Mouse (Mus musculus) gastrocnemius, adult 8-10 months (tissue): Measurements from ENCODE around the gene Ssbp4. TPM values are rescaled to one million over a fixed set of nuclear protein-coding genes. Genes with fewer than 3 reads are reported as not detected.

Experiments used
- DNase-seq, 2 experiments: peaks; one replicate each; pipeline ENCODE4 v3.0.0; 2022; ENCODE audit warnings: low spot score in 2 of 2
- total RNA-seq, 4 experiments: library from RNA; stranded (reverse); gene quantifications; 2 replicates each; pipeline ENCODE4 v1.2.4; 2022

The Ssbp4 gene
- total RNA-seq, 4 experiments from 2014 or later: 8.5 to 19.2 (median 10.4) TPM

GRCm38 (mm10) chr8:70555079-70555747 lies 53.5 kb downstream of the Ssbp4 start:
- DNase-seq: no peak

GRCm38 (mm10) chr8:70553740-70554139 lies 54.9 kb downstream of the Ssbp4 start:
- peak; percentile 58 to 81 for DNase-seq

GRCm38 (mm10) chr8:70552836-70553235 lies 55.8 kb downstream of the Ssbp4 start:
- no peak for DNase-seq

- peak in 1 of 2 experiments; percentile 42 for DNase-seq
Measured at GRCm38 (mm10) chr8:70551558-70552161, 57.0 kb downstream of the Ssbp4 start.

- no peak for DNase-seq
Measured at GRCm38 (mm10) chr8:70549412-70550184, 59.1 kb downstream of the Ssbp4 start.

- DNase-seq: no peak
Measured at GRCm38 (mm10) chr8:70547762-70548161, 60.9 kb downstream of the Ssbp4 start.

Other genes with a start within 250 kb of the Ssbp4 start
- gene Comp, start 235.3 kb downstream of the Ssbp4 start, total RNA-seq: 10 to 100 TPM in 2 of 4 experiments, 1 to 10 TPM in 2; 2.7 to 16.7 (median 8.4) TPM
- gene Crtc1, start 169.3 kb downstream of the Ssbp4 start, total RNA-seq: 10 to 100 TPM in 1 of 4 experiments, 1 to 10 TPM in 3; 7.1 to 15.3 (median 7.6) TPM
- 1 to 10 TPM; 6.6 to 9.7 (median 7.5) TPM for gene Klhl26, start 131.9 kb downstream of the Ssbp4 start, total RNA-seq
- gene Tmem59l, start 121.5 kb downstream of the Ssbp4 start, total RNA-seq: not detected
- gene Crlf1, start 115.7 kb downstream of the Ssbp4 start, total RNA-seq: 1 to 10 TPM; 1.1 to 2.5 (median 2.3) TPM
- 100 to 1,000 TPM; 175 to 196 (median 181) TPM for gene Rex1bd, start 102.1 kb downstream of the Ssbp4 start, total RNA-seq
- 100 to 1,000 TPM; 794 to 918 (median 839) TPM for gene Uba52, start 98.1 kb downstream of the Ssbp4 start, total RNA-seq
- 100 to 1,000 TPM; 113 to 123 (median 120) TPM for gene Fkbp8, start 81.1 kb downstream of the Ssbp4 start, total RNA-seq
- 10 to 100 TPM; 68.3 to 80.8 (median 76.7) TPM for gene Kxd1, start 80.9 kb downstream of the Ssbp4 start, total RNA-seq
- 10 to 100 TPM; 11.9 to 14.7 (median 12.3) TPM for gene Ell, start 69.4 kb downstream of the Ssbp4 start, total RNA-seq
- 1 to 10 TPM; 1.9 to 3.4 (median 2.4) TPM for gene Isyna1, start 14.5 kb downstream of the Ssbp4 start, total RNA-seq
- gene Lrrc25, start 7.3 kb upstream of the Ssbp4 start, total RNA-seq: under 1 TPM in 3 of 4 experiments, not detected in 1; 0.17 to 0.49 (median 0.22) TPM
- under 1 TPM in 1 of 4 experiments, not detected in 3; 0.24 TPM for gene Gdf15, start 23.6 kb upstream of the Ssbp4 start, total RNA-seq
- gene Pgpep1, start 51.5 kb upstream of the Ssbp4 start, total RNA-seq: 10 to 100 TPM; 13.6 to 19.0 (median 15.7) TPM
- gene Lsm4, start 64.4 kb upstream of the Ssbp4 start, total RNA-seq: 10 to 100 TPM; 64.4 to 75.4 (median 70.3) TPM
- gene Jund, start 90.1 kb upstream of the Ssbp4 start, total RNA-seq: 10 to 100 TPM; 31.9 to 42.0 (median 38.3) TPM
- not detected for gene Iqcn, start 94.6 kb upstream of the Ssbp4 start, total RNA-seq
- gene Gm3336, start 109.7 kb upstream of the Ssbp4 start, total RNA-seq: not detected
- gene Pde4c, start 114.8 kb upstream of the Ssbp4 start, total RNA-seq: 1 to 10 TPM in 2 of 4 experiments, under 1 TPM in 2; 0.65 to 2.3 (median 1.1) TPM
- 10 to 100 TPM; 28.5 to 34.0 (median 32.3) TPM for gene Rab3a, start 145.8 kb upstream of the Ssbp4 start, total RNA-seq
- gene Mpv17l2, start 152.1 kb upstream of the Ssbp4 start, total RNA-seq: 10 to 100 TPM; 19.7 to 24.6 (median 22.2) TPM
- gene Pik3r2, start 167.8 kb upstream of the Ssbp4 start, total RNA-seq: 10 to 100 TPM; 14.5 to 17.4 (median 16.0) TPM
- 1 to 10 TPM; 1.7 to 4.5 (median 2.4) TPM for gene Mast3, start 196.2 kb upstream of the Ssbp4 start, total RNA-seq
- gene Il12rb1, start 199.6 kb upstream of the Ssbp4 start, total RNA-seq: not detected
- gene Arrdc2, start 230.8 kb upstream of the Ssbp4 start, total RNA-seq: 100 to 1,000 TPM in 1 of 4 experiments, 10 to 100 TPM in 3; 38.9 to 177 (median 68.9) TPM